Mouse (Mus musculus): Measurements from ENCODE around the gene Adh4. TPM values are rescaled to one million over a fixed set of nuclear protein-coding genes. Genes with fewer than 3 reads are reported as not detected.

The Adh4 gene
- polyA plus RNA-seq, 1 experiment from 2014 or later = 0.06 TPM

GRCm38 (mm10) chr3:138405341-138405740 is 9.9 kb upstream of the Adh4 start:
- Histone ChIP-seq H3K36me3 (ENCODE audit: control insufficient read depth, insufficient read depth) (no peaks in the 10 kb centered on the region), H3K9ac (ENCODE audit: low read depth, low read length) (no peak overlapping the region), H3K4me2 (ENCODE audit: low read depth, low read length) (no peak overlapping the region), H3K27ac (ENCODE audit: low read length) (no peak overlapping the region), H3K27me3 (ENCODE audit: control insufficient read depth, insufficient read depth, low read depth, low read length) (no peaks in the 10 kb centered on the region), H3K9me3 (replicated peaks; ENCODE audit: control insufficient read depth, low read length) (no peaks in the 10 kb centered on the region), H3K4me3 (ENCODE audit: low read depth, low read length) (no peak overlapping the region), H3K4me1 (ENCODE audit: control insufficient read depth, low read depth, low read length) (no peaks in the 10 kb centered on the region)
- no peak for ATAC-seq (ENCODE audit: low read depth)
- 24% methylated on average over 3 of the region's 3 CpGs for WGBS (ENCODE audit: insufficient replicate concordance)

- no peaks in the 10 kb centered on the region for H3K27me3 ChIP-seq (ENCODE audit: control insufficient read depth, insufficient read depth, low read depth, low read length)
- 62% methylated on average over 7 of the region's 7 CpGs for WGBS (ENCODE audit: insufficient replicate concordance)
- no peak overlapping the region for H3K4me2 ChIP-seq (ENCODE audit: low read depth, low read length)
- no peak for ATAC-seq (ENCODE audit: low read depth)
- no peaks in the 10 kb centered on the region for H3K4me1 ChIP-seq (ENCODE audit: control insufficient read depth, low read depth, low read length)
- H3K36me3 ChIP-seq (ENCODE audit: control insufficient read depth, insufficient read depth) = no peaks in the 10 kb centered on the region
- no peaks in the 10 kb centered on the region for H3K9me3 ChIP-seq (replicated peaks; ENCODE audit: control insufficient read depth, low read length)
- no peak overlapping the region for H3K27ac ChIP-seq (ENCODE audit: low read length)
- no peak overlapping the region for H3K9ac ChIP-seq (ENCODE audit: low read depth, low read length)
- no peak overlapping the region for H3K4me3 ChIP-seq (ENCODE audit: low read depth, low read length)
These were observed 9.4 kb upstream of the Adh4 start for GRCm38 (mm10) chr3:138405840-138406239.

- no peak overlapping the region for H3K27ac ChIP-seq (ENCODE audit: low read length)
- WGBS (ENCODE audit: insufficient replicate concordance) = 54% methylated on average over 1 of the region's 1 CpGs
- no peak overlapping the region for H3K4me2 ChIP-seq (ENCODE audit: low read depth, low read length)
- H3K4me1 ChIP-seq (ENCODE audit: control insufficient read depth, low read depth, low read length) = no peaks in the 10 kb centered on the region
- ATAC-seq (ENCODE audit: low read depth) = no peak
- H3K9me3 ChIP-seq (replicated peaks; ENCODE audit: control insufficient read depth, low read length) = no peaks in the 10 kb centered on the region
- H3K9ac ChIP-seq (ENCODE audit: low read depth, low read length) = no peak overlapping the region
- no peak overlapping the region for H3K4me3 ChIP-seq (ENCODE audit: low read depth, low read length)
- H3K27me3 ChIP-seq (ENCODE audit: control insufficient read depth, insufficient read depth, low read depth, low read length) = no peaks in the 10 kb centered on the region
- no peaks in the 10 kb centered on the region for H3K36me3 ChIP-seq (ENCODE audit: control insufficient read depth, insufficient read depth)
These were observed 7.3 kb upstream of the Adh4 start for GRCm38 (mm10) chr3:138407920-138408319.

GRCm38 (mm10) chr3:138409585-138409984 is 5.7 kb upstream of the Adh4 start:
- Histone ChIP-seq H3K9ac (ENCODE audit: low read depth, low read length) (no peak overlapping the region), H3K9me3 (replicated peaks; ENCODE audit: control insufficient read depth, low read length) (no peaks in the 10 kb centered on the region), H3K4me2 (ENCODE audit: low read depth, low read length) (no peak overlapping the region), H3K4me3 (ENCODE audit: low read depth, low read length) (no peak overlapping the region), H3K36me3 (ENCODE audit: control insufficient read depth, insufficient read depth) (no peaks in the 10 kb centered on the region), H3K27ac (ENCODE audit: low read length) (no peak overlapping the region), H3K4me1 (ENCODE audit: control insufficient read depth, low read depth, low read length) (no peaks in the 10 kb centered on the region), H3K27me3 (ENCODE audit: control insufficient read depth, insufficient read depth, low read depth, low read length) (no peaks in the 10 kb centered on the region)
- 53% methylated on average over 1 of the region's 1 CpGs for WGBS (ENCODE audit: insufficient replicate concordance)
- no peak for ATAC-seq (ENCODE audit: low read depth)

GRCm38 (mm10) chr3:138410211-138410610 is 5.1 kb upstream of the Adh4 start:
- WGBS (ENCODE audit: insufficient replicate concordance) = 58% methylated on average over 3 of the region's 3 CpGs
- ATAC-seq (ENCODE audit: low read depth) = no peak
- Histone ChIP-seq H3K9me3 (replicated peaks; ENCODE audit: control insufficient read depth, low read length) (no peaks in the 10 kb centered on the region), H3K4me1 (ENCODE audit: control insufficient read depth, low read depth, low read length) (no peaks in the 10 kb centered on the region), H3K27ac (ENCODE audit: low read length) (no peak overlapping the region), H3K4me3 (ENCODE audit: low read depth, low read length) (no peak overlapping the region), H3K4me2 (ENCODE audit: low read depth, low read length) (no peak overlapping the region), H3K9ac (ENCODE audit: low read depth, low read length) (no peak overlapping the region), H3K27me3 (ENCODE audit: control insufficient read depth, insufficient read depth, low read depth, low read length) (no peaks in the 10 kb centered on the region), H3K36me3 (ENCODE audit: control insufficient read depth, insufficient read depth) (no peaks in the 10 kb centered on the region)

GRCm38 (mm10) chr3:138419369-138419768 is 4.1 kb downstream of the Adh4 start:
- Histone ChIP-seq H3K27me3 (ENCODE audit: control insufficient read depth, insufficient read depth, low read depth, low read length) (no peaks in the 10 kb centered on the region), H3K9ac (ENCODE audit: low read depth, low read length) (no peak overlapping the region), H3K4me3 (ENCODE audit: low read depth, low read length) (no peak overlapping the region), H3K27ac (ENCODE audit: low read length) (no peak overlapping the region), H3K9me3 (replicated peaks; ENCODE audit: control insufficient read depth, low read length) (no peaks in the 10 kb centered on the region), H3K4me2 (ENCODE audit: low read depth, low read length) (no peak overlapping the region), H3K4me1 (ENCODE audit: control insufficient read depth, low read depth, low read length) (no peaks in the 10 kb centered on the region), H3K36me3 (ENCODE audit: control insufficient read depth, insufficient read depth) (no peaks in the 10 kb centered on the region)
- 38% methylated on average over 6 of the region's 6 CpGs for WGBS (ENCODE audit: insufficient replicate concordance)
- no peak for ATAC-seq (ENCODE audit: low read depth)

- H3K4me1 ChIP-seq (ENCODE audit: control insufficient read depth, low read depth, low read length) = no peaks in the 10 kb centered on the region
- H3K27ac ChIP-seq (ENCODE audit: low read length) = no peak overlapping the region
- ATAC-seq (ENCODE audit: low read depth) = no peak
- H3K9me3 ChIP-seq (replicated peaks; ENCODE audit: control insufficient read depth, low read length) = no peaks in the 10 kb centered on the region
- no peaks in the 10 kb centered on the region for H3K36me3 ChIP-seq (ENCODE audit: control insufficient read depth, insufficient read depth)
- H3K4me3 ChIP-seq (ENCODE audit: low read depth, low read length) = no peak overlapping the region
- WGBS (ENCODE audit: insufficient replicate concordance) = 78% methylated on average over 3 of the region's 3 CpGs
- H3K27me3 ChIP-seq (ENCODE audit: control insufficient read depth, insufficient read depth, low read depth, low read length) = no peaks in the 10 kb centered on the region
- H3K4me2 ChIP-seq (ENCODE audit: low read depth, low read length) = no peak overlapping the region
- H3K9ac ChIP-seq (ENCODE audit: low read depth, low read length) = no peak overlapping the region
These were observed 5.1 kb downstream of the Adh4 start for GRCm38 (mm10) chr3:138420385-138420784.

GRCm38 (mm10) chr3:138423664-138424063 is 8.4 kb downstream of the Adh4 start:
- Histone ChIP-seq H3K9me3 (replicated peaks; ENCODE audit: control insufficient read depth, low read length) (no peaks in the 10 kb centered on the region), H3K4me2 (ENCODE audit: low read depth, low read length) (no peak overlapping the region), H3K4me1 (ENCODE audit: control insufficient read depth, low read depth, low read length) (no peaks in the 10 kb centered on the region), H3K9ac (ENCODE audit: low read depth, low read length) (no peak overlapping the region), H3K36me3 (ENCODE audit: control insufficient read depth, insufficient read depth) (no peaks in the 10 kb centered on the region), H3K27me3 (ENCODE audit: control insufficient read depth, insufficient read depth, low read depth, low read length) (no peaks in the 10 kb centered on the region), H3K4me3 (ENCODE audit: low read depth, low read length) (no peak overlapping the region), H3K27ac (ENCODE audit: low read length) (no peak overlapping the region)
- WGBS (ENCODE audit: insufficient replicate concordance) = 39% methylated on average over 2 of the region's 2 CpGs
- ATAC-seq (ENCODE audit: low read depth) = no peak

GRCm38 (mm10) chr3:138424247-138424646 is 9.0 kb downstream of the Adh4 start:
- no peaks in the 10 kb centered on the region for H3K4me1 ChIP-seq (ENCODE audit: control insufficient read depth, low read depth, low read length)
- no peaks in the 10 kb centered on the region for H3K36me3 ChIP-seq (ENCODE audit: control insufficient read depth, insufficient read depth)
- no peak for ATAC-seq (ENCODE audit: low read depth)
- H3K4me2 ChIP-seq (ENCODE audit: low read depth, low read length) = no peak overlapping the region
- no peak overlapping the region for H3K9ac ChIP-seq (ENCODE audit: low read depth, low read length)
- H3K4me3 ChIP-seq (ENCODE audit: low read depth, low read length) = no peak overlapping the region
- 46% methylated on average over 4 of the region's 4 CpGs for WGBS (ENCODE audit: insufficient replicate concordance)
- no peaks in the 10 kb centered on the region for H3K27me3 ChIP-seq (ENCODE audit: control insufficient read depth, insufficient read depth, low read depth, low read length)
- H3K27ac ChIP-seq (ENCODE audit: low read length) = no peak overlapping the region
- no peaks in the 10 kb centered on the region for H3K9me3 ChIP-seq (replicated peaks; ENCODE audit: control insufficient read depth, low read length)

Data from liver, embryonic 16.5 days (tissue).